Mouse (Mus musculus) gastrocnemius, postnatal 4 days (tissue): ENCODE data around the gene Slit3. TPM values are rescaled to one million over a fixed set of nuclear protein-coding genes. Genes with fewer than 3 reads are reported as not detected.

Experiments
- DNase-seq, 2 experiments: peaks; one replicate each; pipeline ENCODE4 v3.0.0; 2021 to 2022; ENCODE audit warnings: low spot score in 2 of 2, mixed read lengths in 2 of 2
- total RNA-seq, 2 experiments: library from RNA; stranded (reverse); gene quantifications; 2 replicates each; pipeline ENCODE4 v1.2.3; 2021

Slit3 gene
- total RNA-seq, 2 experiments from 2014 or later: 17.0 to 24.0 TPM

- DNase-seq: no peak
Observed at GRCm38 (mm10) chr11:35670746-35671145, 549.7 kb downstream of the Slit3 start.

- DNase-seq: no peak
Observed at GRCm38 (mm10) chr11:35673050-35673449, 552.0 kb downstream of the Slit3 start.

- DNase-seq: no peak
Observed at GRCm38 (mm10) chr11:35674242-35674641, 553.2 kb downstream of the Slit3 start.

- no peak for DNase-seq
Observed at GRCm38 (mm10) chr11:35676744-35677143, 555.7 kb downstream of the Slit3 start.

- DNase-seq: no peak
Observed at GRCm38 (mm10) chr11:35679976-35680375, 559.0 kb downstream of the Slit3 start.

- DNase-seq: no peak
Observed at GRCm38 (mm10) chr11:35687316-35687715, 566.3 kb downstream of the Slit3 start.

- no peak for DNase-seq
Observed at GRCm38 (mm10) chr11:35690515-35691281, 569.7 kb downstream of the Slit3 start.

- DNase-seq: peak in 1 of 2 experiments; percentile 56
Observed at GRCm38 (mm10) chr11:35693136-35693535, 572.1 kb downstream of the Slit3 start.

GRCm38 (mm10) chr11:35693625-35694024, 572.6 kb downstream of the Slit3 start:
- DNase-seq: no peak

- no peak for DNase-seq
Observed at GRCm38 (mm10) chr11:35697476-35697875, 576.5 kb downstream of the Slit3 start.

- no peak for DNase-seq
Observed at GRCm38 (mm10) chr11:35698901-35699300, 577.9 kb downstream of the Slit3 start.

- no peak for DNase-seq
Observed at GRCm38 (mm10) chr11:35703471-35703870, 582.4 kb downstream of the Slit3 start.

GRCm38 (mm10) chr11:35704381-35704780, 583.4 kb downstream of the Slit3 start:
- DNase-seq: no peak

- DNase-seq: no peak
Observed at GRCm38 (mm10) chr11:35704927-35705326, 583.9 kb downstream of the Slit3 start.

- no peak for DNase-seq
Observed at GRCm38 (mm10) chr11:35707431-35707830, 586.4 kb downstream of the Slit3 start.

GRCm38 (mm10) chr11:35711314-35711713, 590.3 kb downstream of the Slit3 start:
- DNase-seq: no peak

- DNase-seq: no peak
Observed at GRCm38 (mm10) chr11:35718881-35719280, 597.9 kb downstream of the Slit3 start.

- no peak for DNase-seq
Observed at GRCm38 (mm10) chr11:35723876-35724275, 602.9 kb downstream of the Slit3 start.

GRCm38 (mm10) chr11:35726341-35726846, 605.4 kb downstream of the Slit3 start:
- no peak for DNase-seq

- DNase-seq: no peak
Observed at GRCm38 (mm10) chr11:35728200-35728599, 607.2 kb downstream of the Slit3 start.

GRCm38 (mm10) chr11:35729186-35729585, 608.2 kb downstream of the Slit3 start:
- DNase-seq: no peak

GRCm38 (mm10) chr11:35732366-35732765, 611.3 kb downstream of the Slit3 start:
- DNase-seq: no peak

GRCm38 (mm10) chr11:35736817-35737216, 615.8 kb downstream of the Slit3 start:
- no peak for DNase-seq
